Mouse (Mus musculus): ENCODE results near the gene Ankfy1. TPM values are rescaled to one million over a fixed set of nuclear protein-coding genes. Genes with fewer than 3 reads are reported as not detected.
A peak's percentile ranks its signal among the peaks of the same experiment; 100 is the strongest.

The Ankfy1 gene
- total and polyA plus RNA-seq, 3 experiments: 12.1 to 15.8 (median 15.7) TPM

GRCm38 (mm10) chr11:72795149-72795454 lies 105.3 kb downstream of the Ankfy1 start:
- DNase-seq: no peak
- no peaks in the 10 kb centered on the region for H3K27me3 ChIP-seq (ENCODE audit: control insufficient read depth, insufficient read depth, low read length)
- WGBS: 14% methylated on average over 14 of the region's 14 CpGs
- peak overlapping the region; percentile 74 for H3K4me3 ChIP-seq
- H3K36me3 ChIP-seq (ENCODE audit: control insufficient read depth, insufficient read depth, low read length): peaks cover 12% of the 10 kb centered on the region
- peaks cover 3% of the 10 kb centered on the region for H3K4me1 ChIP-seq (ENCODE audit: control insufficient read depth, insufficient read depth, low read length)
- H3K9ac ChIP-seq (ENCODE audit: low read depth, low read length): peak overlapping the region; percentile 78
- TF ChIP-seq POLR2A (IDR thresholded peaks at IDR 0.05; ENCODE audit: insufficient read depth, low read depth, low read length): no peak
- TF ChIP-seq EP300 (IDR thresholded peaks at IDR 0.05; ENCODE audit: insufficient read depth, low read depth, low read length): no peak
- TF ChIP-seq CTCF (IDR thresholded peaks at IDR 0.05): no peak
- H3K27ac ChIP-seq: peak overlapping the region; percentile 92
- H3K79me2 ChIP-seq (replicated peaks; ENCODE audit: control insufficient read depth, insufficient read depth, low read length): peaks cover 9% of the 10 kb centered on the region
- intact Hi-C loops (cut with DNase I): loop anchor here (5.0 to 10.0 kb wide), 3 partner anchors 103 to 350 kb away; partner anchors contain the start of genes Ankfy1, Mybbp1a and Ube2g1

GRCm38 (mm10) chr11:72795455-72796295 lies 105.9 kb downstream of the Ankfy1 start, which contains the start of the genes Cyb5d2 and Zzef1:
Gene Cyb5d2 (minus strand): TSS chr11:72796142.
Gene Zzef1 (plus strand): TSS chr11:72796226.
- no peaks in the 10 kb centered on the region for H3K27me3 ChIP-seq (ENCODE audit: control insufficient read depth, insufficient read depth, low read length)
- under 1% methylated on average over 69 of the region's 69 CpGs for WGBS
- H3K4me3 ChIP-seq: peak within 1 kb of the TSS; percentile 74
- peak; percentile 92 to 97 for DNase-seq
- H3K36me3 ChIP-seq (ENCODE audit: control insufficient read depth, insufficient read depth, low read length): peaks cover 12% of the 10 kb centered on the region
- H3K27ac ChIP-seq: peak within 1 kb of the TSS; percentile 92
- peaks cover 12% of the 10 kb centered on the region for H3K79me2 ChIP-seq (replicated peaks; ENCODE audit: control insufficient read depth, insufficient read depth, low read length)
- intact Hi-C loops (cut with DNase I): loop anchor here (5.0 to 10.0 kb wide), 3 partner anchors 103 to 351 kb away; partner anchors contain the start of genes Ankfy1, Mybbp1a and Ube2g1
- TF ChIP-seq POLR2A (IDR thresholded peaks at IDR 0.05; ENCODE audit: insufficient read depth, low read depth, low read length) (peak; percentile 72), EP300 (IDR thresholded peaks at IDR 0.05; ENCODE audit: insufficient read depth, low read depth, low read length) (no peak)
- H3K4me1 ChIP-seq (ENCODE audit: control insufficient read depth, insufficient read depth, low read length): peaks cover 3% of the 10 kb centered on the region
- peak within 1 kb of the TSS; percentile 97 for H3K9ac ChIP-seq (ENCODE audit: low read depth, low read length)

GRCm38 (mm10) chr11:72796296-72796687 lies 106.5 kb downstream of the Ankfy1 start:
- no peak for DNase-seq
- Histone ChIP-seq H3K79me2 (replicated peaks; ENCODE audit: control insufficient read depth, insufficient read depth, low read length) (peaks cover 14% of the 10 kb centered on the region), H3K27ac (peak overlapping the region; percentile 92), H3K36me3 (ENCODE audit: control insufficient read depth, insufficient read depth, low read length) (peaks cover 13% of the 10 kb centered on the region), H3K9ac (ENCODE audit: low read depth, low read length) (peak overlapping the region; percentile 97), H3K27me3 (ENCODE audit: control insufficient read depth, insufficient read depth, low read length) (no peaks in the 10 kb centered on the region), H3K4me1 (ENCODE audit: control insufficient read depth, insufficient read depth, low read length) (peaks cover 3% of the 10 kb centered on the region), H3K4me3 (peak overlapping the region; percentile 74)
- under 1% methylated on average over 42 of the region's 42 CpGs for WGBS
- intact Hi-C loops (cut with DNase I): loop anchor here (5.0 to 10.0 kb wide), 3 partner anchors 104 to 351 kb away; partner anchors contain the start of genes Ankfy1, Mybbp1a and Ube2g1
- TF ChIP-seq EP300 (IDR thresholded peaks at IDR 0.05; ENCODE audit: insufficient read depth, low read depth, low read length): no peak
- TF ChIP-seq POLR2A (IDR thresholded peaks at IDR 0.05; ENCODE audit: insufficient read depth, low read depth, low read length): no peak
- TF ChIP-seq CTCF (IDR thresholded peaks at IDR 0.05): no peak

- TF ChIP-seq CTCF (IDR thresholded peaks at IDR 0.05): no peak
- Histone ChIP-seq H3K79me2 (replicated peaks; ENCODE audit: control insufficient read depth, insufficient read depth, low read length) (peaks cover 14% of the 10 kb centered on the region), H3K4me1 (ENCODE audit: control insufficient read depth, insufficient read depth, low read length) (peaks cover 3% of the 10 kb centered on the region), H3K36me3 (ENCODE audit: control insufficient read depth, insufficient read depth, low read length) (peaks cover 13% of the 10 kb centered on the region), H3K27ac (peak overlapping the region; percentile 92), H3K9ac (ENCODE audit: low read depth, low read length) (peak overlapping the region; percentile 97), H3K27me3 (ENCODE audit: control insufficient read depth, insufficient read depth, low read length) (no peaks in the 10 kb centered on the region), H3K4me3 (peak overlapping the region; percentile 74)
- 8% methylated on average over 10 of the region's 10 CpGs for WGBS
- DNase-seq: no peak
- intact Hi-C loops (cut with DNase I): loop anchor here (5.0 to 10.0 kb wide), 3 partner anchors 105 to 352 kb away; partner anchors contain the start of genes Ankfy1, Mybbp1a and Ube2g1
Measured at GRCm38 (mm10) chr11:72796773-72797338, 107.0 kb downstream of the Ankfy1 start.

GRCm38 (mm10) chr11:72798112-72798511 lies 108.3 kb downstream of the Ankfy1 start:
- intact Hi-C loops (cut with DNase I): loop anchor here (5.0 to 10.0 kb wide), 3 partner anchors 106 to 353 kb away; partner anchors contain the start of genes Ankfy1, Mybbp1a and Ube2g1
- DNase-seq: no peak

More at GRCm38 (mm10) chr11:72798112-72798511, 108.3 kb downstream of the Ankfy1 start:
- H3K36me3 ChIP-seq (ENCODE audit: control insufficient read depth, insufficient read depth, low read length): peaks cover 13% of the 10 kb centered on the region
- TF ChIP-seq CTCF (IDR thresholded peaks at IDR 0.05): no peak
- TF ChIP-seq POLR2A (IDR thresholded peaks at IDR 0.05; ENCODE audit: insufficient read depth, low read depth, low read length): no peak
- TF ChIP-seq EP300 (IDR thresholded peaks at IDR 0.05; ENCODE audit: insufficient read depth, low read depth, low read length): no peak
- peaks cover 14% of the 10 kb centered on the region for H3K79me2 ChIP-seq (replicated peaks; ENCODE audit: control insufficient read depth, insufficient read depth, low read length)
- H3K4me1 ChIP-seq (ENCODE audit: control insufficient read depth, insufficient read depth, low read length): peaks cover 10% of the 10 kb centered on the region
- no peaks in the 10 kb centered on the region for H3K27me3 ChIP-seq (ENCODE audit: control insufficient read depth, insufficient read depth, low read length)
- H3K27ac ChIP-seq: no peak overlapping the region
- no peak overlapping the region for H3K9ac ChIP-seq (ENCODE audit: low read depth, low read length)
- H3K4me3 ChIP-seq: no peak overlapping the region
